In genomic region chr8:104557226-104557625, GRCm38 (mm10) we compare ENCODE assay signal across 32 mouse cellular contexts. TPM values are rescaled to one million over a fixed set of nuclear protein-coding genes. Genes with fewer than 3 reads are reported as not detected.
A peak's percentile ranks its signal among the peaks of the same experiment; 100 is the strongest.
DNase-seq lines count a peak whose midpoint lies in the region; ATAC-seq lines count a peak whose summit lies in the region.
"Had no signal": no experiment of that assay in that cellular context is flagged by ENCODE, and none has a peak within 500 bp of the region (broad histone marks: within the 10 kb centered on the region; RNA-seq: fewer than 3 reads in every experiment).

No protein-coding gene starts in this region.

- H3K36me3 ChIP-seq in liver, embryonic 12.5 days: no peaks in the 10 kb centered on the region
- no peaks in the 10 kb centered on the region for H3K36me3 ChIP-seq in liver, embryonic 15.5 days (replicated peaks)
- H3K36me3 ChIP-seq: embryonic facial prominence, embryonic 10.5 days; embryonic facial prominence, embryonic 13.5 days; forebrain, embryonic 12.5 days; forebrain, embryonic 15.5 days; G1E; hindbrain, embryonic 10.5 days; hindbrain, embryonic 13.5 days had no signal

- H3K4me1 ChIP-seq in liver, embryonic 12.5 days: no peaks in the 10 kb centered on the region
- no peaks in the 10 kb centered on the region for H3K4me1 ChIP-seq in liver, embryonic 15.5 days (replicated peaks)
- H3K4me1 ChIP-seq: embryonic facial prominence, embryonic 10.5 days; embryonic facial prominence, embryonic 13.5 days; forebrain, embryonic 12.5 days; forebrain, embryonic 15.5 days; hindbrain, embryonic 10.5 days; hindbrain, embryonic 13.5 days had no signal

- H3K27me3 ChIP-seq in liver, embryonic 12.5 days (replicated peaks): peaks cover 32% of the 10 kb centered on the region
- peaks cover 4% of the 10 kb centered on the region; the same call in 1 of the 2 replicates for H3K27me3 ChIP-seq in liver, embryonic 15.5 days
- H3K27me3 ChIP-seq: forebrain, embryonic 15.5 days had no signal

- H3K27ac ChIP-seq in liver, embryonic 12.5 days: no peak overlapping the region
- no peak overlapping the region for H3K27ac ChIP-seq in liver, embryonic 15.5 days (replicated peaks)
- H3K27ac ChIP-seq: embryonic facial prominence, embryonic 10.5 days; embryonic facial prominence, embryonic 13.5 days; forebrain, embryonic 12.5 days; forebrain, embryonic 15.5 days; hindbrain, embryonic 10.5 days; hindbrain, embryonic 13.5 days had no signal

- ATAC-seq in liver, embryonic 12.5 days: peak; percentile 60; the same call in 1 of the 2 replicates
- ATAC-seq in liver, embryonic 15.5 days (ENCODE audit: insufficient read depth): peak; percentile 40
- no peak for ATAC-seq in megakaryocyte progenitor cell, adult 5-6 weeks (replicated peaks; ENCODE audit: poor library complexity)
- ATAC-seq: forebrain, embryonic 15.5 days; hindbrain, embryonic 16.5 days had no signal

- WGBS in liver, embryonic 12.5 days (ENCODE audit: insufficient replicate concordance): 40% methylated on average over 7 of the region's 7 CpGs
- WGBS in liver, embryonic 15.5 days (ENCODE audit: insufficient replicate concordance): 41% methylated on average over 7 of the region's 7 CpGs

- no peak overlapping the region for H3K9ac ChIP-seq in liver, embryonic 12.5 days
- no peak overlapping the region for H3K9ac ChIP-seq in liver, embryonic 15.5 days
- H3K9ac ChIP-seq: embryonic facial prominence, embryonic 13.5 days; forebrain, embryonic 12.5 days; forebrain, embryonic 15.5 days; hindbrain, embryonic 13.5 days had no signal

- no peaks in the 10 kb centered on the region for H3K9me3 ChIP-seq in liver, embryonic 12.5 days (replicated peaks)
- no peaks in the 10 kb centered on the region for H3K9me3 ChIP-seq in liver, embryonic 15.5 days (replicated peaks)
- H3K9me3 ChIP-seq: embryonic facial prominence, embryonic 10.5 days; embryonic facial prominence, embryonic 13.5 days; forebrain, embryonic 12.5 days; forebrain, embryonic 15.5 days; G1E; hindbrain, embryonic 10.5 days; hindbrain, embryonic 13.5 days had no signal

- intact Hi-C loops in heart, postnatal 25 days (cut with DNase I): no loop called here

- peak; percentile 74 for DNase-seq in heart, adult 11 months
- DNase-seq in heart, postnatal 25 days (ENCODE audit: low spot score): no peak
- DNase-seq in yolk sac, embryonic 10.5 days (ENCODE audit: low spot score): peak; percentile 88
- no peak for DNase-seq in layer of hippocampus, postnatal 14 days (ENCODE audit: low spot score in 2 of 2)
- DNase-seq in cerebellum, adult 9-10 months: no peak
- DNase-seq: adrenal gland, adult 2 months; adrenal gland, postnatal 14 days; B cell, adult 2 months; cerebellum, adult 11-12 months; cerebellum, adult 8-10 months; cerebellum, postnatal 14 days; embryo, embryonic 11 days; gastrocnemius, postnatal 25 days; heart, postnatal 36 days had no signal

- H3K4me3 ChIP-seq in liver, embryonic 12.5 days: no peak overlapping the region
- no peak overlapping the region for H3K4me3 ChIP-seq in liver, embryonic 15.5 days (replicated peaks)
- H3K4me3 ChIP-seq: embryonic facial prominence, embryonic 10.5 days; embryonic facial prominence, embryonic 13.5 days; erythroblast, embryonic 14.5 days; forebrain, embryonic 12.5 days; forebrain, embryonic 15.5 days; hindbrain, embryonic 10.5 days; hindbrain, embryonic 13.5 days had no signal

- no peak overlapping the region for H3K4me2 ChIP-seq in liver, embryonic 12.5 days
- H3K4me2 ChIP-seq in liver, embryonic 15.5 days: no peak overlapping the region
- H3K4me2 ChIP-seq: embryonic facial prominence, embryonic 13.5 days; forebrain, embryonic 12.5 days; forebrain, embryonic 15.5 days; heart, embryonic 11.5 days; hindbrain, embryonic 13.5 days had no signal

RNA-seq across cellular contexts. Expression of gene Car7, which starts 22.7 kb away (rescaled TPM):
- total RNA-seq in heart, postnatal 25 days (2021): 1 to 10 TPM; 2.9 to 3.4 TPM
- 2.2 and 2.3 TPM in 2 replicates for polyA plus RNA-seq in liver, embryonic 12.5 days (2016; fragmentation: Nextera tagmentation; extraction: Ambion mirVana)
- 5.0 and 6.1 TPM in 2 replicates for polyA plus RNA-seq in liver, embryonic 15.5 days (2015; fragmentation: Nextera tagmentation; extraction: Ambion mirVana)
- total RNA-seq in megakaryocyte progenitor cell, adult 5-6 weeks (2015): not detected in 2 replicates
- 0.07 and 0.33 TPM in 2 replicates for total RNA-seq in megakaryocyte progenitor cell, adult 5-6 weeks (2017)
- 10 to 100 TPM; 15.8 to 20.4 TPM for total RNA-seq in layer of hippocampus, postnatal 14 days (2021)
- total RNA-seq: granulocyte monocyte progenitor cell, adult 5-6 weeks had no signal
- polyA plus RNA-seq: erythroblast, embryonic 14.5 days had no signal

RNA-seq across cellular contexts. Expression of gene Nae1, which starts 22.8 kb away (rescaled TPM):
- 10 to 100 TPM; 29.6 to 30.5 TPM for total RNA-seq in heart, postnatal 25 days (2021)
- 47.5 and 48.8 TPM in 2 replicates for polyA plus RNA-seq in liver, embryonic 12.5 days (2016; fragmentation: Nextera tagmentation; extraction: Ambion mirVana)
- polyA plus RNA-seq in liver, embryonic 15.5 days (2015; fragmentation: Nextera tagmentation; extraction: Ambion mirVana): 26.7 and 28.7 TPM in 2 replicates
- total RNA-seq in megakaryocyte progenitor cell, adult 5-6 weeks (2015): 60.1 and 69.1 TPM in 2 replicates
- total RNA-seq in megakaryocyte progenitor cell, adult 5-6 weeks (2017): 74.4 and 88.3 TPM in 2 replicates
- total RNA-seq in layer of hippocampus, postnatal 14 days (2021): 10 to 100 TPM; 43.4 to 47.5 TPM

RNA-seq across cellular contexts. Expression of gene Pdp2, which starts 34.0 kb away (rescaled TPM):
- total RNA-seq in heart, postnatal 25 days (2021): 10 to 100 TPM; 20.1 to 29.0 TPM
- polyA plus RNA-seq in liver, embryonic 12.5 days (2016; fragmentation: Nextera tagmentation; extraction: Ambion mirVana): 5.8 and 6.0 TPM in 2 replicates
- polyA plus RNA-seq in liver, embryonic 15.5 days (2015; fragmentation: Nextera tagmentation; extraction: Ambion mirVana): 3.1 and 3.5 TPM in 2 replicates
- total RNA-seq in megakaryocyte progenitor cell, adult 5-6 weeks (2015): 8.8 and 9.3 TPM in 2 replicates
- total RNA-seq in megakaryocyte progenitor cell, adult 5-6 weeks (2017): 7.2 and 9.2 TPM in 2 replicates
- total RNA-seq in layer of hippocampus, postnatal 14 days (2021): 1 to 10 TPM; 8.4 to 9.3 TPM

RNA-seq across cellular contexts. Expression of gene Terb1, which starts 47.5 kb away (rescaled TPM):
- not detected for total RNA-seq in heart, postnatal 25 days (2021)
- 0.04 and 0.07 TPM in 2 replicates for polyA plus RNA-seq in liver, embryonic 12.5 days (2016; fragmentation: Nextera tagmentation; extraction: Ambion mirVana)
- polyA plus RNA-seq in liver, embryonic 15.5 days (2015; fragmentation: Nextera tagmentation; extraction: Ambion mirVana): 0.05 TPM in 1 of 2 replicates, not detected in the other
- not detected in 2 replicates for total RNA-seq in megakaryocyte progenitor cell, adult 5-6 weeks (2015)
- not detected in 2 replicates for total RNA-seq in megakaryocyte progenitor cell, adult 5-6 weeks (2017)
- under 1 TPM; 0.60 to 0.79 TPM for total RNA-seq in layer of hippocampus, postnatal 14 days (2021)
- total RNA-seq: adrenal gland, adult 2 months; adrenal gland, postnatal 14 days; CH12.LX; G1E; gastrocnemius, adult 8-10 months; granulocyte monocyte progenitor cell, adult 5-6 weeks; heart, adult 8-10 months; heart, postnatal 36 days had no signal
- polyA plus RNA-seq: adrenal gland, adult 2 months; erythroblast, embryonic 14.5 days; G1E; heart, embryonic 14.5 days had no signal

Comparison
In these comparisons a context has a peak if more than half of its experiments do, and no peak if none do; other contexts are left out.
1. DNase-seq: peak in heart, adult 11 months (single experiment) and yolk sac, embryonic 10.5 days (single experiment); none in heart, postnatal 25 days (single experiment), layer of hippocampus, postnatal 14 days (0 of 2) and cerebellum, adult 9-10 months (single experiment).